Mouse (Mus musculus): Measurements from ENCODE around the gene Ppil6.

GRCm38 (mm10) chr10:41537983-41538330 is 47.7 kb downstream of the Ppil6 start:
- TF ChIP-seq CTCF (IDR thresholded peaks at IDR 0.05; ENCODE audit: low read depth, low read length) (no peak), POLR2A (IDR thresholded peaks at IDR 0.05; ENCODE audit: extremely low read depth, insufficient read depth, low read length) (no peak)

All from liver, adult 2 months (tissue).